Mouse (Mus musculus) embryonic facial prominence, embryonic 11.5 days (tissue): Measurements from ENCODE around the gene Pmf1. TPM values are rescaled to one million over a fixed set of nuclear protein-coding genes. Genes with fewer than 3 reads are reported as not detected.
A peak's percentile ranks its signal among the peaks of the same experiment; 100 is the strongest.
"Not testable (repeated sequence)": the region's sequence is repeated elsewhere in the genome, so short reads cannot be mapped to it uniquely, and the experiment has no call there.

Experiments used
- ATAC-seq: fragments of 200-750 bp; cut with Nextera tagmentation; replicated peaks from 2 replicates; pipeline ENCODE4 v1.8.0; 2017; ENCODE audit warnings: low read depth; ENCODE audit not compliant: insufficient number of reproducible peaks, low FRiP score, low TSS enrichment
- DNase-seq: peaks from one replicate; pipeline ENCODE4 v3.0.0-alpha.2; 2015; ENCODE audit warnings: low spot score
- H3K27ac ChIP-seq: fragments of 300-500 bp; sonication (generic); replicated peaks from 2 replicates; pipeline ENCODE4 v1.5.1; 2014; ENCODE audit warnings: mild to moderate bottlenecking, low read depth, low read length, control low read depth
- H3K27me3 ChIP-seq: fragments of 300-500 bp; sonication (generic); 2 replicates; pipeline ENCODE4 v1.6.1; 2014; ENCODE audit warnings: mild to moderate bottlenecking, low read length, moderate library complexity, mixed read lengths; ENCODE audit not compliant: control insufficient read depth, insufficient read depth
- H3K36me3 ChIP-seq: fragments of 300-500 bp; sonication (generic); replicated peaks from 2 replicates; pipeline ENCODE4 v1.6.1; 2014; ENCODE audit warnings: low read depth, mild to moderate bottlenecking, low read length, moderate library complexity, mixed read lengths; ENCODE audit not compliant: control insufficient read depth, insufficient read depth
- H3K4me1 ChIP-seq: fragments of 300-500 bp; sonication (generic); 2 replicates; pipeline ENCODE4 v1.6.1; 2014; ENCODE audit warnings: low read length, mixed read lengths; ENCODE audit not compliant: control insufficient read depth, insufficient read depth
- H3K4me2 ChIP-seq: fragments of 300-500 bp; sonication (generic); 2 replicates; pipeline ENCODE4 v1.6.1; 2014; ENCODE audit warnings: low read depth, mild to moderate bottlenecking, control low read depth, low read length, moderate library complexity
- H3K4me3 ChIP-seq: fragments of 300-500 bp; sonication (generic); 2 replicates; pipeline ENCODE4 v1.5.1; 2014; ENCODE audit warnings: low read depth, low read length, control low read depth
- H3K9ac ChIP-seq: fragments of 300-500 bp; sonication (generic); replicated peaks from 2 replicates; pipeline ENCODE4 v1.6.1; 2014; ENCODE audit warnings: mild to moderate bottlenecking, control low read depth, low read length
- H3K9me3 ChIP-seq: fragments of 300-500 bp; sonication (generic); replicated peaks from 2 replicates; pipeline ENCODE4 v1.6.1; 2016; ENCODE audit warnings: mild to moderate bottlenecking, low read length, inconsistent platforms, mixed read lengths; ENCODE audit not compliant: control insufficient read depth
- WGBS: fragments of 180-500 bp; shearing (Covaris S2); extraction: QIAGEN DNeasy Blood & Tissue Kit; methylation state at CpG from one replicate; pipeline ENCODE4 v1.1.7; 2014; 5-methylcytosine and 5-hydroxymethylcytosine counted together
- polyA plus RNA-seq: library from polyadenylated mRNA; unstranded; fragments of >200 nt; fragmentation: Nextera tagmentation; extraction: Ambion mirVana; gene quantifications from 2 replicates; pipeline ENCODE4 v1.2.1, GENCODE M21; 2014

Pmf1 gene
- polyA plus RNA-seq, 1 experiment from 2014 or later: 157 TPM

DNA sequence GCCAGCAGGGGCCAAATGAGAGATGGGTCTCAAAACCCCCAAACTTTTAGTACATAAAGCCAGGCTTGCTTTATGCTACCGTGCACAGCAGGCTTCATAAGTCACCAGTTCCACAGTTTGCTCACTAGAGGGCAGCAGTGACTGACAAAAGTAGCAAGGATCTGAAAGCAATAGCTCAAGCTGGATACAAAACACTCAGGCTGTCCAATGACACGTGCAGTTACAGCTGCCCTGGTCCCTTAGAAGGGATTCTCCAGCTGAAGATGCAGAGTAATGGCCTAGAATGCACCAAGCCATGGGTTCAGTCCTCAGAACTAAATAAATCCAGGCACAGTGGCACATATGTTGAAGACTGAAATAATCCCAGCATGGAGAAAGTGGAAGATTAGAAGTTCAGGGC, 3.0 kb downstream of the Pmf1 start:
- peak; percentile 91 for DNase-seq
- Histone ChIP-seq H3K9me3 (no peaks in the 10 kb centered on the region), H3K36me3 (no peaks in the 10 kb centered on the region), H3K27me3 (no peaks in the 10 kb centered on the region), H3K9ac (no peak overlapping the region), H3K4me2 (no peak overlapping the region), H3K27ac (no peak overlapping the region), H3K4me3 (no peak overlapping the region), H3K4me1 (no peaks in the 10 kb centered on the region)
- 4% methylated on average over 2 of the region's 2 CpGs for WGBS
- no peak for ATAC-seq

DNA sequence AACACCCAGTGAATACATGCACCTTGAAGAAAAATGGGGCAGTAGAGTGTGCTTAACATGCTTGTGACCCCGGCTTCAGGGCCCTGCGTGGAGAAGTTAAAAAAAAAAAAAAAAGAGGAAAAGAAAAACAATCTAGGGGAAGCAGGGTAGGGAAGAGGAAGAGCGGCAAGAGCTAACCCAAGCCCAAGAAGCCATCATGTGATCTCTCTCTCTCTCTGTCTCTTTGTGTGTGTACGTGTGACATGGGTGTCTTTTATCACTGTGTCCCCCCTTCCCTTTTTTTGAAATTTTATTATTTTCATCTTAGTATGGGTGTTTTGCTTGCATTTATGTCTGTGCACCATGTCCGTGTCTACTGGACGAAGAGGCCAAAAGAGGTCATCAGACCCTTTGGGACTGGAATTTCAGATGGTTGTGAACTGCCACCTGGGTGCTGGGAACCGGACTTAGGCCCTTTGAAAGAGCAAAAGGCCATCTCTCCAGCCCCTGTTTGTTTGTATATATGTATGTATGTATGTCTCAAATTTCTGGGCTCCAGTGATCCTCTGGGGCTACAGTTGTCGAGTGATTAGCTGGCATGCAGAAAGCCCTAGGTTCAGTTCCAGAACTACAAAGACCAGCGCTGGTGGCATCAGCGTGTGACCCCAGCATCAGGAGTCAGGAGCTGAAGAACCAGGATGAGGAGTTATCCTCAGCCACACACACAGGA, 6.5 kb downstream of the Pmf1 start:
- Histone ChIP-seq H3K9ac (no peak overlapping the region), H3K36me3 (no peaks in the 10 kb centered on the region), H3K4me1 (no peaks in the 10 kb centered on the region), H3K9me3 (no peaks in the 10 kb centered on the region), H3K27me3 (no peaks in the 10 kb centered on the region), H3K4me2 (no peak overlapping the region), H3K27ac (no peak overlapping the region), H3K4me3 (no peak overlapping the region)
- ATAC-seq (no peak), DNase-seq (no peak)
- 91% methylated on average over 10 of the region's 10 CpGs for WGBS

DNA sequence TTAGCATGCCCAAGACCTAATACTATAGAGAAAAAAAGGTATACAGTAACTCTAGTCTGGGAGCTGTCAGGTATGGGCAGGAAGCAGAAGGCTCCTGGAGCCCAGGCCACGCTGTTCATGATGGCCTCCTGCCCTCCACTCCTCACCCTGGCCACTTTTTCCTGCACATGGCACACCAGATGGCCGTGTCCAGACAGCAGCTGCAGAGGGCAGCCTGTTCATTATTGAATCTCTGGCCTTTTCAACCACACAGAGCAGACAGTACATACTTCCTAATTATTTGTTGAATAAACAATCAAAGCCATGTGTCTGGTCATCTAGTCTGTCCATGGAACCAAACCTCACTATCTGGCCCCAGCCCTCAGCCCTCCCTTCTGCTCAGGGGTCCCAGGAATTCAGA, 11.5 kb downstream of the Pmf1 start:
- H3K27ac ChIP-seq: no peak overlapping the region
- WGBS: 77% methylated on average over 2 of the region's 2 CpGs

GRCm38 (mm10) chr3:88395742-88396141, 14.4 kb downstream of the Pmf1 start:
- Histone ChIP-seq H3K4me3 (no peak overlapping the region), H3K9ac (no peak overlapping the region), H3K4me2 (no peak overlapping the region), H3K4me1 (no peaks in the 10 kb centered on the region), H3K36me3 (no peaks in the 10 kb centered on the region; the same call in 1 of the 2 replicates), H3K27me3 (no peaks in the 10 kb centered on the region), H3K27ac (no peak overlapping the region), H3K9me3 (no peaks in the 10 kb centered on the region)
- ATAC-seq (no peak), DNase-seq (no peak)
- WGBS: 93% methylated on average over 8 of the region's 8 CpGs

More for the DNA sequence above, 11.5 kb downstream of the Pmf1 start:
- DNase-seq (no peak), ATAC-seq (no peak)
- no peak overlapping the region for H3K4me2 ChIP-seq
- H3K27me3 ChIP-seq: no peaks in the 10 kb centered on the region
- no peak overlapping the region for H3K9ac ChIP-seq
- no peak overlapping the region for H3K4me3 ChIP-seq
- H3K4me1 ChIP-seq: no peaks in the 10 kb centered on the region
- H3K9me3 ChIP-seq: no peaks in the 10 kb centered on the region
- no peaks in the 10 kb centered on the region; the same call in 1 of the 2 replicates for H3K36me3 ChIP-seq

DNA sequence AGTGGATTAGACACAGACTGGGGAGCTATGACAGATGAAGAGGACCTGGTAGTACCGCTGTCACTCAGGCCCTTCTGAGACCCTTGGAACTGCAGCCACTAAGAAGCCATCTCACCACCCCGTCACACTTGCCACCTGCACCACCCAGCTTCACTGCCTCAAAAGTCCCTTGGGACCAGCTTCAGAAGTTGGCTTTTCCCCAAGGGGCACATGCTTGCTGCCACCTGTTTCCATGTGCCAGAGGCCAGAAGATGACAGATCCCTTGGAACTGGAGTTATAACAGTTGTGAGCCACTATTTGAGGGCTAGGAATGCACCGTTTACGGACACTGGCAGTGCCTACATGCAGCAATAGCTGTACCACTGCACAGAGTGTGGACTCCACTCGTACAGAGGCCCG, 14.8 kb downstream of the Pmf1 start:
- Histone ChIP-seq H3K4me1 (no peaks in the 10 kb centered on the region), H3K4me3 (no peak overlapping the region), H3K27ac (no peak overlapping the region), H3K4me2 (no peak overlapping the region), H3K36me3 (no peaks in the 10 kb centered on the region; the same call in 1 of the 2 replicates), H3K9ac (no peak overlapping the region), H3K27me3 (no peaks in the 10 kb centered on the region), H3K9me3 (no peaks in the 10 kb centered on the region)
- no peak for ATAC-seq
- 92% methylated on average over 6 of the region's 6 CpGs for WGBS
- DNase-seq: no peak

DNA sequence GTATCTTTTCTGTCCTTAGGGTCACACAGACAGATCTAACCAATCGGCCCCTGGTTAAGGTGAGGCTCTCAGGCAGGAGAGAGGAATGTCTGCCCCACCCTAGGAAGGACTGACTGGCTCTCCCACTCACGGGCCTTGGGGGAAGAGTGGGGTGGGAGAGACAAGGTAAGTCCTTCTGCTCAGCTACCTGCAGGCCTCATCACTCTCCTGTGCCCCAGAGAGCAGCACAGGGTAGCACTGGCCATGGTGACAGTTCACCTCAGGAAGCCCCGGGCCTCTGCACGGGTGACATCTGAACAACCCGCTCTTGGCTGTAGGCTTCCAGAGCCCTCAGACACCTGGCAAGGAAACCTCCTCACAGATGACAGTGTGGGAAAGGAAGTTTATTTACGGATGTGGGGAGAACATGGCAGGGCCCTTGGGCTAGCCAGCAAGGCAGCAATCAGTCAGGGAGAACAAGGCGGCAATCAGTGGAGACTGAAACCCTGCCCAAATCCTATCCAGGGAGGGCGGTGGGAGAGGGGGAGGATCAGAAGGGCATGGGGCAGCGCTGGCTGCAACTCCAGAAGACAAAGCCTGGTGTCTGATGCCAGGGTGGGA, 16.3 kb downstream of the Pmf1 start:
- H3K4me2 ChIP-seq: no peak overlapping the region
- H3K4me1 ChIP-seq: no peaks in the 10 kb centered on the region
- ATAC-seq: no peak
- no peak overlapping the region for H3K9ac ChIP-seq
- H3K4me3 ChIP-seq: no peak overlapping the region
- H3K27ac ChIP-seq: no peak overlapping the region
- 89% methylated on average over 9 of the region's 9 CpGs for WGBS
- no peaks in the 10 kb centered on the region; the same call in 1 of the 2 replicates for H3K36me3 ChIP-seq
- no peaks in the 10 kb centered on the region for H3K27me3 ChIP-seq
- DNase-seq: no peak
- H3K9me3 ChIP-seq: no peaks in the 10 kb centered on the region

DNA sequence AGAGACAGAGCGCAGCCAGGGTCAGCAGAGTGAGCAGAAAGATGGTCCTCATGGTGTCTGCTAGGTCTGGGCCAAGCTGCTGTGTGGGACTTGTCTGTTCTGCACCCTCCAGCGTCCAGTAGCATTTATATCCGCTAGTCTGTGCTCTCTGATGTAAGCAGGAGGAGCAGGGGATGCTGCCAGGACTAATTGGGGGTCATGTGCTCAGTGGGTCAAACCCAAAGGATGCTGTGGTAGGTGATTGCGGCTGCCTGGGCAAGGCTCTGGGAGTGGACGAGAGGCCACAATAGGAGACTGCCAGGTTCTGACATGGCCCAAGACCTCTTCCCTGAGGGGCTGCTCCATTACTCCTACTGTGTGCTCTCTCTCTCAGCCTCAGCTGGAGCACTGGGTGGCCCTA, 25.8 kb downstream of the Pmf1 start, which contains the start of gene Bglap:
Gene Bglap, minus strand, starts transcription at position 101 of the 400 bp plus-strand sequence.
- no peak for ATAC-seq
- Histone ChIP-seq H3K9me3 (no peaks in the 10 kb centered on the region), H3K36me3 (no peaks in the 10 kb centered on the region), H3K27ac (no peak within 1 kb of the TSS), H3K4me2 (no peak within 1 kb of the TSS), H3K27me3 (no peaks in the 10 kb centered on the region), H3K4me3 (no peak within 1 kb of the TSS), H3K4me1 (no peaks in the 10 kb centered on the region), H3K9ac (no peak within 1 kb of the TSS)
- no peak for DNase-seq
- 74% methylated on average over 5 of the region's 5 CpGs for WGBS

DNA sequence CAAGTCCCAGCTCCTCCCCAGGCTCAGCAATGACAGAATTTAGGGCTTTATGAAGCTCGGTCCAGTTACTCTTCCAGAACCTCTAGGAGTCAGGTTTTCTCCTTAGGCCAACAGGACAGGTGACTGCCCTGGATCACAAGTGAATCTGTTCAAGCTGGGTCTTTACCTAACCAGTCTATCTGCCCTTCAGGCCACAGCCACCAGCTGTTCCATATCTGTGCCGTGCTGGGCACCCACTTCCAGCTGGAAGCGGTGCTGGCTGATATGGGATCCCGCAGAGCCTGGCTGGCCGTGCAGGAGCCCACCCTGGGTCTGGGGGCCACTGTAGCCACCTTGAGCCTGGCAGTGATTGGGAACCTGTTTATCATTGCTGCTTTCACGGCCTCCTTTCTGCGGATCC, 27.7 kb downstream of the Pmf1 start:
- not testable (repeated sequence) for H3K27me3 ChIP-seq, ATAC-seq, H3K4me1 ChIP-seq, H3K9me3 ChIP-seq, H3K4me2 ChIP-seq, DNase-seq, H3K4me3 ChIP-seq, H3K9ac ChIP-seq, H3K27ac ChIP-seq, H3K36me3 ChIP-seq
- WGBS: 31% methylated on average over 1 of the region's 7 CpGs
